10 mouse cellular contexts compared by ENCODE assay signal in the genomic region with DNA sequence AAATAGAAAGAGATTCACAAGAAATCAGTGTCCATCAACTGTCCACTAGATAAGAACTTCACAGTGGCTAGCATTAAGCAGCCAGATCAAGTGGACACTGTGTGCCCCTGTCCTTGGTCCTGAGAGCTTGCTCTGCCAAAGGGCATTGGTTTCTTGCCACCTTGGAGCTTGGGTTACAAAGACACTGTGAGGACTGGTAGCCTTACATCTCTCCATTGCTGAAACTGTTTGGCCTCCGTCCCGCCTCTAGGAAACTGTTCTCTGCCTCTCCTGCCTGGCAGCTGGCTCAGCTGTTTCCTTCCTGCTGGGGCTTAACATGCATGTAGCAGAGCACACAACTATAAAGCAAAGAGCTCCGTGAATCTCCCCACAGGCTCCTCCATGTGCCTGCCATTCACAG. TPM values are rescaled to one million over a fixed set of nuclear protein-coding genes. Genes with fewer than 3 reads are reported as not detected.
DNase-seq lines count a peak whose midpoint lies in the region; ATAC-seq lines count a peak whose summit lies in the region.
"Had no signal": no experiment of that assay in that cellular context is flagged by ENCODE, and none has a peak within 500 bp of the region (broad histone marks: within the 10 kb centered on the region; RNA-seq: fewer than 3 reads in every experiment).

No protein-coding gene starts in this region.

- peak; percentile 56 for DNase-seq in embryo, embryonic 10.5 days (ENCODE audit: low spot score)
- DNase-seq in embryo, embryonic 11 days = no peak
- DNase-seq in lung, postnatal 10 days = peak; percentile 43
- DNase-seq in lung, adult 18-20 months = no peak
- peak; percentile 83 for DNase-seq in gastrocnemius, postnatal 25 days
- peak; percentile 35 for DNase-seq in thymus, postnatal 0 days (ENCODE audit: low spot score)

- no peaks in the 10 kb centered on the region for H3K9me3 ChIP-seq in forebrain, embryonic 13.5 days (replicated peaks)
- H3K9me3 ChIP-seq: limb, embryonic 13.5 days had no signal

- no peak overlapping the region for H3K4me3 ChIP-seq in forebrain, embryonic 13.5 days
- H3K4me3 ChIP-seq: limb, embryonic 13.5 days had no signal

- H3K9ac ChIP-seq in forebrain, embryonic 13.5 days = no peak overlapping the region
- H3K9ac ChIP-seq: limb, embryonic 13.5 days had no signal

- no peaks in the 10 kb centered on the region for H3K27me3 ChIP-seq in forebrain, embryonic 13.5 days
- H3K27me3 ChIP-seq: limb, embryonic 13.5 days had no signal

- H3K27ac ChIP-seq in forebrain, embryonic 13.5 days = no peak overlapping the region
- H3K27ac ChIP-seq: limb, embryonic 13.5 days had no signal

- H3K36me3 ChIP-seq in forebrain, embryonic 13.5 days (ENCODE audit: poor library complexity, severe bottlenecking) = no peaks in the 10 kb centered on the region
- H3K36me3 ChIP-seq: limb, embryonic 13.5 days had no signal

- H3K4me2 ChIP-seq in forebrain, embryonic 13.5 days = no peak overlapping the region
- H3K4me2 ChIP-seq: limb, embryonic 13.5 days had no signal

- H3K4me1 ChIP-seq in forebrain, embryonic 13.5 days = peaks cover 5% of the 10 kb centered on the region

- WGBS in forebrain, embryonic 13.5 days = 69% methylated on average over 3 of the region's 3 CpGs

- no peak for ATAC-seq in forebrain, embryonic 13.5 days
- ATAC-seq in erythroid progenitor cell, adult 5-6 weeks (replicated peaks; ENCODE audit: low FRiP score, poor library complexity, severe bottlenecking) = no peak
- ATAC-seq: activated CD4-positive, CD25-positive, alpha-beta regulatory T cell, adult 4 months had no signal

RNA-seq across cellular contexts. Expression of a gene that starts 26.9 kb away (rescaled TPM):
- under 1 TPM; 0.11 to 0.15 TPM for total RNA-seq in gastrocnemius, postnatal 25 days (2021)
- 1.5 and 1.9 TPM in 2 replicates for polyA plus RNA-seq in thymus, postnatal 0 days (2015; fragmentation: Nextera tagmentation; extraction: Ambion mirVana)
- polyA plus RNA-seq in forebrain, embryonic 13.5 days (2015; fragmentation: Nextera tagmentation; extraction: Ambion mirVana) = not detected in 2 replicates
- not detected in 2 replicates for total RNA-seq in erythroid progenitor cell, adult 5-6 weeks (2015; ENCODE audit: low replicate concordance)
- not detected in 2 replicates for total RNA-seq in erythroid progenitor cell, adult 5-6 weeks (2017; ENCODE audit: low replicate concordance)
- polyA plus RNA-seq: activated CD4-positive, CD25-positive, alpha-beta regulatory T cell, adult 4 months had no signal

RNA-seq across cellular contexts. Expression of a gene that starts 42.1 kb away (rescaled TPM):
- total RNA-seq in gastrocnemius, postnatal 25 days (2021) = 1 to 10 TPM; 2.2 to 2.9 TPM
- 30.3 and 31.0 TPM in 2 replicates for polyA plus RNA-seq in thymus, postnatal 0 days (2015; fragmentation: Nextera tagmentation; extraction: Ambion mirVana)
- 88.9 and 99.0 TPM in 2 replicates for polyA plus RNA-seq in forebrain, embryonic 13.5 days (2015; fragmentation: Nextera tagmentation; extraction: Ambion mirVana)
- total RNA-seq in erythroid progenitor cell, adult 5-6 weeks (2015; ENCODE audit: low replicate concordance) = 1.3 and 4.7 TPM in 2 replicates
- total RNA-seq in erythroid progenitor cell, adult 5-6 weeks (2017; ENCODE audit: low replicate concordance) = 1.8 and 3.6 TPM in 2 replicates

RNA-seq across cellular contexts. Expression of a gene that starts 58.4 kb away (rescaled TPM):
- total RNA-seq in gastrocnemius, postnatal 25 days (2021) = under 1 TPM; 0.94 to 1.00 TPM
- polyA plus RNA-seq in thymus, postnatal 0 days (2015; fragmentation: Nextera tagmentation; extraction: Ambion mirVana) = 1.5 and 1.6 TPM in 2 replicates
- 0.71 and 0.87 TPM in 2 replicates for polyA plus RNA-seq in forebrain, embryonic 13.5 days (2015; fragmentation: Nextera tagmentation; extraction: Ambion mirVana)
- total RNA-seq in erythroid progenitor cell, adult 5-6 weeks (2015; ENCODE audit: low replicate concordance) = not detected in 2 replicates
- 0.26 TPM in 1 of 2 replicates, not detected in the other for total RNA-seq in erythroid progenitor cell, adult 5-6 weeks (2017; ENCODE audit: low replicate concordance)

Comparison
In these comparisons a context has a peak if more than half of its experiments do, and no peak if none do; other contexts are left out.
1. DNase-seq: peak in embryo, embryonic 10.5 days (single experiment), lung, postnatal 10 days (single experiment), gastrocnemius, postnatal 25 days (single experiment) and thymus, postnatal 0 days (single experiment); none in embryo, embryonic 11 days (single experiment) and lung, adult 18-20 months (0 of 2).